Mouse (Mus musculus): ENCODE data around the gene Capn2.

Capn2 gene

GRCm38 (mm10) chr1:182459436-182459835, 58.0 kb downstream of the Capn2 start:
- DNase-seq: no peak

GRCm38 (mm10) chr1:182458556-182458955, 58.9 kb downstream of the Capn2 start:
- no peak for DNase-seq

GRCm38 (mm10) chr1:182455080-182455479, 62.3 kb downstream of the Capn2 start:
- DNase-seq: no peak

GRCm38 (mm10) chr1:182452473-182452872, 64.9 kb downstream of the Capn2 start:
- no peak for DNase-seq

- no peak for DNase-seq
These were observed 69.0 kb downstream of the Capn2 start for GRCm38 (mm10) chr1:182448276-182449035.

- DNase-seq: peak; percentile 59
These were observed 73.3 kb downstream of the Capn2 start for GRCm38 (mm10) chr1:182444116-182444515.

- DNase-seq: no peak
These were observed 75.5 kb downstream of the Capn2 start for GRCm38 (mm10) chr1:182441791-182442473.

- peak; percentile 92 for DNase-seq
These were observed 77.7 kb downstream of the Capn2 start for GRCm38 (mm10) chr1:182439546-182440222.

GRCm38 (mm10) chr1:182436746-182437145, 80.7 kb downstream of the Capn2 start:
- no peak for DNase-seq

GRCm38 (mm10) chr1:182432059-182432458, 85.3 kb downstream of the Capn2 start:
- DNase-seq: no peak

- DNase-seq: no peak
These were observed 86.7 kb downstream of the Capn2 start for GRCm38 (mm10) chr1:182430676-182431075.

- DNase-seq: no peak
These were observed 87.6 kb downstream of the Capn2 start for GRCm38 (mm10) chr1:182429826-182430225.

- DNase-seq: peak; percentile 44
These were observed 90.0 kb downstream of the Capn2 start for GRCm38 (mm10) chr1:182427426-182427825.

GRCm38 (mm10) chr1:182426444-182426843, 91.0 kb downstream of the Capn2 start:
- DNase-seq: no peak

- DNase-seq: no peak
These were observed 92.2 kb downstream of the Capn2 start for GRCm38 (mm10) chr1:182425176-182425575.

- no peak for DNase-seq
These were observed 93.1 kb downstream of the Capn2 start for GRCm38 (mm10) chr1:182424274-182424673.

GRCm38 (mm10) chr1:182419481-182419880, 97.9 kb downstream of the Capn2 start:
- no peak for DNase-seq
